Mouse (Mus musculus) stomach, embryonic 15.5 days (tissue): ENCODE data around the gene Ccdc85c. TPM values are rescaled to one million over a fixed set of nuclear protein-coding genes. Genes with fewer than 3 reads are reported as not detected.

Experiments
- ATAC-seq: fragments of 200-750 bp; cut with Nextera tagmentation; 2 replicates; pipeline ENCODE4 v1.8.0; 2017; ENCODE audit warnings: low read depth, moderate number of reproducible peaks, moderate TSS enrichment; ENCODE audit not compliant: insufficient read depth, low FRiP score
- H3K27ac ChIP-seq: fragments of 300-500 bp; sonication (generic); 2 replicates; pipeline ENCODE4 v1.5.1; 2015; ENCODE audit warnings: mild to moderate bottlenecking, inconsistent platforms
- H3K27me3 ChIP-seq: fragments of 300-500 bp; sonication (generic); replicated peaks from 2 replicates; pipeline ENCODE4 v1.6.1; 2015; ENCODE audit warnings: inconsistent platforms
- H3K36me3 ChIP-seq: fragments of 300-500 bp; sonication (generic); 2 replicates; pipeline ENCODE4 v1.6.1; 2015; ENCODE audit warnings: inconsistent platforms
- H3K4me1 ChIP-seq: fragments of 300-500 bp; sonication (generic); 2 replicates; pipeline ENCODE4 v1.6.1; 2015; ENCODE audit warnings: inconsistent platforms
- H3K4me2 ChIP-seq: fragments of 300-500 bp; sonication (generic); 2 replicates; pipeline ENCODE4 v1.6.1; 2015; ENCODE audit warnings: mild to moderate bottlenecking, inconsistent platforms
- H3K4me3 ChIP-seq: fragments of 300-500 bp; sonication (generic); replicated peaks from 2 replicates; pipeline ENCODE4 v1.5.1; 2015; ENCODE audit warnings: inconsistent platforms
- H3K9ac ChIP-seq: fragments of 300-500 bp; sonication (generic); 2 replicates; pipeline ENCODE4 v1.6.1; 2015; ENCODE audit warnings: inconsistent platforms
- H3K9me3 ChIP-seq: fragments of 300-500 bp; sonication (generic); 2 replicates; pipeline ENCODE4 v1.6.1; 2016; ENCODE audit warnings: inconsistent platforms
- WGBS: fragments of 180-500 bp; shearing (Covaris S2); methylation state at CpG from one replicate; pipeline ENCODE4 v1.1.7; 2015; 5-methylcytosine and 5-hydroxymethylcytosine counted together
- polyA plus RNA-seq: library from polyadenylated mRNA; unstranded; fragments of >200 nt; fragmentation: Nextera tagmentation; extraction: Ambion mirVana; gene quantifications from 2 replicates; pipeline ENCODE4 v1.2.1, GENCODE M21; 2015

Gene Ccdc85c
- polyA plus RNA-seq, 1 experiment from 2014 or later = 7.9 TPM

DNA sequence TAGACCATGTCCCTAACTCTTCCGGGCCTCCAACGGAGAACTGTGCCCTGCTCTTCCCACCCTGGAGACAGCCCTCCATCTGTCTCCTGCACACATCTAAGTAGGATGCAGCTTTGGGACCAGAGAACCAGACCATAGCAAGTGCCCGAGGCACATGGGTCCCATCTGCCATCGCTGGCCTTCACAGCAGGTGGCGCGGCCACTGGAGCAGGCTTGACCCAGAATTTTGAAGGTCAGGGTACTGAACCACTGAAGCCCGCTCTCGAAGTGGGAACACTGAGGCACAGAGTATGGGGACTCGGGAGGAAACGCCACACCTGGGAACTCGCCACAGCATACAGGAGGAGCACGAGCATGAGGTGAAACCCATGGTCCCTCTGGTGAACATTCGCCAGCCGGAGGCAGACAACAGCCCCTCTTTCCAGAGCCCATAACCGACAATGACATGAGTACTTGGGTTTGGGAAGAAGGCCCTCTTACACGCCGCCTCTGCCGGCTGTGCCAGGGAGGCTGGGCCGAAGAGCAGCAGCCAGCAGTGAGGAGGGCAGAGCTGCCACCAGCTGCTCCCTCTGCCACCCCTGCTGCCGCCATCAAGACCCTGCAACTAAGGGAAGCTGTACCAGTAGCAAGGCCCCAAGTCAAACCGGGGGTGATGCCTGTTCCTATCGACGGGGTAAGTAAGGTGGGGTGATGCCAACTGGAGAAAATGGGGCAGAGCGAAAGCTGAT lies 15.7 kb downstream of the Ccdc85c start:
- no peak for ATAC-seq

DNA sequence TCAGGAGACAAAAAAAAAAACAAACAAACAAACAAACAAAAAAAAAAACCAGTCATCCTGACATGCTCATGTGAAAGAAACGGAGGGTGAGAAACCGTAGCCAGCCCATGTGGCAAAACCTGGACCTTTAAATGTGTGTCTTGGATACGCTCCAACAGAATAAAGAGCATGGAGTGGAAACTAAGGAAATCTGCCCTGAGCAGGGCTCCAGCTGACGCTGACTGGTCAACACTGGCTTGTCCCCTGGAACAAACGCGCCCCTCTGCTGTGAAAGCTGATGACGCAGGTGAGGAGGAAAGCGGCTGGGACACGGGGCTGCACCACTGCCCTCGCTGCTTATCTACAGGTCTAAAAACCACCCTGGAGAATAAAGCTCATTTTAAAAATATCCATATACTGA lies 18.5 kb downstream of the Ccdc85c start:
- Histone ChIP-seq H3K9me3 (no peaks in the 10 kb centered on the region), H3K4me3 (no peak overlapping the region), H3K4me1 (peaks cover 23% of the 10 kb centered on the region), H3K4me2 (no peak overlapping the region), H3K27me3 (no peaks in the 10 kb centered on the region), H3K27ac (no peak overlapping the region), H3K9ac (no peak overlapping the region), H3K36me3 (no peaks in the 10 kb centered on the region)
- WGBS = 55% methylated on average over 10 of the region's 10 CpGs
- ATAC-seq = peak; percentile 39; the same call in 1 of the 2 replicates

More for the DNA sequence above, 15.7 kb downstream of the Ccdc85c start:
- no peak overlapping the region for H3K27ac ChIP-seq
- 87% methylated on average over 24 of the region's 24 CpGs for WGBS
- H3K9ac ChIP-seq = no peak overlapping the region
- no peaks in the 10 kb centered on the region for H3K27me3 ChIP-seq
- H3K4me1 ChIP-seq = peaks cover 19% of the 10 kb centered on the region
- H3K9me3 ChIP-seq = no peaks in the 10 kb centered on the region
- no peaks in the 10 kb centered on the region for H3K36me3 ChIP-seq
- H3K4me2 ChIP-seq = no peak overlapping the region
- H3K4me3 ChIP-seq = no peak overlapping the region

DNA sequence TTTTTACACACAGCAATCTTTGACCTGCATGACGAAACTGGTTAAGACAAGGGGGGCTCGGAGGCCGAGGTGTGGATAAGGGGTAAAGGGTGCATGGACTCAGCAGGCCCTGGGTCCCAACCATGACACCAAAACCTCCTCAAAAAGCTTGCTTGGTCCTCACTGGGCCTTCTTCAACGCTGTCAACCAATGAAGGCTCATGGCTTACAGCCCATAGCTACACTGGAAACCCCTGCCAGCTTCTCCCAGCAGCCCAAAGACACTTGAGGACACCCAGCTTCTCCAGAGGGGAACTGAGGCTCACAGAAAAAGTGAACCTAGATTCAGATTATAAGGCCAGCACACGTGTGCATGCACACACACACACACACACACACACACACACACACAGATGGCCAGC lies 19.3 kb downstream of the Ccdc85c start:
- no peak overlapping the region for H3K9ac ChIP-seq

DNA sequence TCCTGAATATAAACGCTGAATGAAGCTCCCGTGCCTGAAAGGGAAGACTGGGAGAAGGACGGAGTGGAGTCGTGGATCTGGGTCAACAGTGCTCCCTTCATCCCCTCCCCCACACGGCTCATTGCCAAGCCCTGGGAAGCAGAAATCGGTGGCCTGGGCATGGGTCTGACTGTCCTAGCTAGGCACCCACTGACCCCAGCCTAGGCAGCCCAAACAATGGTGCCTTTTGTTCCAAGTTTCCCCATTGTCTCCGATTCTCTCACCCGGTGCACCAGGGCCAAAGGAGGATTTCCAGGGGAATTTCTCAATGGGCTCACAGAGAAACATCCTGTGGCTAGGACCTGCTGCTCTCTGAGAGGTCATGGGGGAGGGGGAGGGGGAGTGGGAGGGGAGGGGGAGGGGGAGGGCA lies 19.7 kb downstream of the Ccdc85c start:
- peak; percentile 11; the same call in 1 of the 2 replicates for ATAC-seq
- H3K4me3 ChIP-seq = no peak overlapping the region
- no peak overlapping the region for H3K9ac ChIP-seq
- no peak overlapping the region for H3K4me2 ChIP-seq
- H3K36me3 ChIP-seq = no peaks in the 10 kb centered on the region
- H3K27ac ChIP-seq = no peak overlapping the region
- H3K4me1 ChIP-seq = peaks cover 25% of the 10 kb centered on the region
- H3K9me3 ChIP-seq = no peaks in the 10 kb centered on the region
- whole genome bisulfite sequencing = 22% methylated on average over 8 of the region's 8 CpGs
- H3K27me3 ChIP-seq = no peaks in the 10 kb centered on the region

More for the DNA sequence above, 19.3 kb downstream of the Ccdc85c start:
- Histone ChIP-seq H3K27me3 (no peaks in the 10 kb centered on the region), H3K4me2 (no peak overlapping the region), H3K36me3 (no peaks in the 10 kb centered on the region), H3K9me3 (no peaks in the 10 kb centered on the region), H3K27ac (no peak overlapping the region), H3K4me1 (peaks cover 23% of the 10 kb centered on the region), H3K4me3 (no peak overlapping the region)
- 42% methylated on average over 5 of the region's 5 CpGs for WGBS
- no peak for ATAC-seq

DNA sequence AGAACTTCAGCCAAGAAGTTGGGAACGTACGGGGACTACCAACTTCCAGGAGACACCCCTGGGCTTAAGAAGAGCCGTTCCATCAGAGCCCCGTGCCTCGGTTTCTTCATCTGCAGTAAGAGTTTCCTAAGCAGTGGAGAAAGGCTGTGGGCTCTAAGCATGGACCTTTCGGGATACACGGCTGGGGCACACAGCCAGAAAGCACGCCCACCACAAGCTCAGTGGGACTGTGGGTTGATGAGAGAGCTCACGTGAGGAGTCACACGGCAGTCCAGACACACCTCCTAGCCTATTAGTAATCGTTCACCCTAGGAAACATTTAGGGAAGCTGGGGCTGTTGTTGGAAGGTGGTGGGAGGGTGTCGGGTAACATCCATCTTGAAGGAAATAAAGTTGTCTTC lies 22.2 kb downstream of the Ccdc85c start:
- peak overlapping the region; percentile 13; the same call in 1 of the 2 replicates for H3K27ac ChIP-seq
- H3K4me3 ChIP-seq = no peak overlapping the region
- H3K27me3 ChIP-seq = no peaks in the 10 kb centered on the region
- no peak for ATAC-seq
- WGBS = 66% methylated on average over 12 of the region's 12 CpGs
- H3K4me1 ChIP-seq = peaks cover 41% of the 10 kb centered on the region
- no peak overlapping the region for H3K9ac ChIP-seq
- H3K36me3 ChIP-seq = no peaks in the 10 kb centered on the region
- H3K9me3 ChIP-seq = no peaks in the 10 kb centered on the region
- no peak overlapping the region for H3K4me2 ChIP-seq

DNA sequence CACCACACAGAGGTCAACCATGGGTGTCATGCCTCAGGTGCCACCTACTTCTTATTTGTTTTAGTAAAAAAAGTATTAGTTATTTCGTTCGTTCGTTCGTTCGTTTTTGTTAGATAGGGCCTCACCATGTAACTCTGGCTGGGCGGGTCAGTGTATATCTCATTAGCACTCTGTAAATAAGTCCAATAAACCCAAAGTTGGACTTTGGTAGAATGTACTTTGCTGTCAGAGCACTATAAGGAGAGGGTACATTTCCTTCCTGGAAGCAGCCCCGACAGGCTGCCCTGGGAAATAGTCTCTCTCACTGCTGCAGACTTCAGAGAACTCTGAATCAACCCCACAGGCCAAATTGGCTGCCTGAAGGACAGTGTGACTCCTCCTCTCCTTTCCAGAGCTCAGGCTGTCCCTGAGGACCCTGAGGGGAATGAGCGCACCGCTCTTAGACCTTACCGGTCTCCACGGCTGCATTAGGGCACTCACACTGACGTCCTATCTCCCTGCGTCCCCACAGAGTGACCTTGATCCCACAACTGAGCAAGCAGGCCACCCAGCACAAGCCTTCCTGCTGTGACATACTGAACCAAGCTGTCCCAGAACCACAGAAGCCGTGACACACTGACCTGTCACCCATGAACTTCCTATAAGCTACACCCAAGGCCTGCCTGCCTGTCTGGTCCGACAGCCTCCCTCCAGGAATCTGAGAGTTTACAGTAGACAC lies 23.2 kb downstream of the Ccdc85c start:
- H3K9me3 ChIP-seq = no peaks in the 10 kb centered on the region
- H3K4me3 ChIP-seq = no peak overlapping the region
- H3K36me3 ChIP-seq = no peaks in the 10 kb centered on the region
- H3K4me2 ChIP-seq = no peak overlapping the region
- H3K27ac ChIP-seq = peak overlapping the region; percentile 71
- peak; percentile 24; the same call in 1 of the 2 replicates for ATAC-seq
- peaks cover 50% of the 10 kb centered on the region for H3K4me1 ChIP-seq
- no peaks in the 10 kb centered on the region for H3K27me3 ChIP-seq
- WGBS = 68% methylated on average over 15 of the region's 15 CpGs
- no peak overlapping the region for H3K9ac ChIP-seq

DNA sequence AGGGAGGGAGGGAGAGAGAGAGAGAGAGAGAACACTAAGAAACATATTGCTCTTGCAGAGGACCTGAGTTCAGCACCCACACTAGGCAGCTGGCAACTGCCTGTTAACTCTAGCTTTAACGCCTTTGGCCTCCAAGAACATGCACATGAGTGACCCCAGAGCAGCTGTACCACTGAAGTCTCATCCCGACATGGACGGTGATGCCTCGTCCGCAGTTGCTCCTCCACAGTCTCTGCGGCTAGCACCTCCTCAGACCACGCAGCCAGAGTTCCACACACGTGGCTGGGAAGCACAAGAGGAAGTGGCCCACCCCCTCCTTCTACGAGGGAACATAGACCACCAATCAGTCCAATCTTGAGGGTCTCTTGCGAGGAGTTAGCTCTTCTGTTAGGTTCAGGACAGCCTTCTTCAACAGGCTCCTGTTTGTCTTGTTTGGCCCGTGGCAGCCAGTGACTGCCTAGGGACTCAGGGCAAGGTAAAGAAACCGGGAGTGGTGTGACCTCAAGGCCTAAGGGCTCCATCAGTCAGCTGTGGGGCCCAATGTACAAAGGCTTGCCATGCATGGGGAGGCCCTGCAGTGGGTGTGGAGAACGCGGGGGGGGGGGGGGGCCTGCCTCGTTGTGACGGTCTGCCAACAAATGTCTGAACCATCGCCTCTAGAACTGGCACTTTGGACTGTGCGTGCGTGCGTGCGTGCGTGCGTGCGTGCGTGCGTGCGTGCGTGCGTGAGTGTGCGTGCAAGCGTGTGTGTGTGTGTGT lies 24.0 kb downstream of the Ccdc85c start:
- H3K4me1 ChIP-seq = peaks cover 55% of the 10 kb centered on the region
- no peak overlapping the region for H3K4me2 ChIP-seq
- H3K9ac ChIP-seq = no peak overlapping the region
- no peaks in the 10 kb centered on the region for H3K36me3 ChIP-seq
- no peaks in the 10 kb centered on the region for H3K27me3 ChIP-seq
- WGBS = 84% methylated on average over 29 of the region's 31 CpGs
- H3K9me3 ChIP-seq = no peaks in the 10 kb centered on the region
- peak overlapping the region; percentile 23; the same call in 1 of the 2 replicates for H3K27ac ChIP-seq
- H3K4me3 ChIP-seq = no peak overlapping the region
- no peak for ATAC-seq

DNA sequence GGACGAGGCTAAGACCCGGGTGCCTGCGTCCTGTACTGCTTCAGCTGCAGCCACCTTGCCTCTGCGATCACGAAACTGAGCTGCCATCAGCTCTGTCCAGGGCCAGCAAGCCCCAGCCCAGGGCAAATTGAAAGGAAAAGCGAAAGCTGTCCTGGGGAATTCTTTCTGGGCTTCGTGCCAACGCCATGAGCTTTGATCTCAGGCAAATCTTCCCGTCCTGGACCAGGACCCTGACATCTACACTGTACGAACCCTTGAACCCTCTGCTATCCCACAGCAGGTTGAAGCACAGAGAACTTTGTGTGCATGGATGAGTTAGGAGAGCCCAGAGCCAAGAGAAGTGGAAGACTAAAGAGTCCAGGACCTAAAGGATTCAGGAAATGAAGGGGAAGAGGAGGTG lies 25.7 kb downstream of the Ccdc85c start:
- peak; percentile 15; the same call in 1 of the 2 replicates for ATAC-seq
- no peak overlapping the region for H3K27ac ChIP-seq
- H3K27me3 ChIP-seq = no peaks in the 10 kb centered on the region
- no peak overlapping the region for H3K4me3 ChIP-seq
- no peaks in the 10 kb centered on the region for H3K9me3 ChIP-seq
- 51% methylated on average over 10 of the region's 10 CpGs for WGBS
- H3K4me1 ChIP-seq = peaks cover 60% of the 10 kb centered on the region
- no peak overlapping the region for H3K9ac ChIP-seq
- no peaks in the 10 kb centered on the region for H3K36me3 ChIP-seq
- H3K4me2 ChIP-seq = no peak overlapping the region

DNA sequence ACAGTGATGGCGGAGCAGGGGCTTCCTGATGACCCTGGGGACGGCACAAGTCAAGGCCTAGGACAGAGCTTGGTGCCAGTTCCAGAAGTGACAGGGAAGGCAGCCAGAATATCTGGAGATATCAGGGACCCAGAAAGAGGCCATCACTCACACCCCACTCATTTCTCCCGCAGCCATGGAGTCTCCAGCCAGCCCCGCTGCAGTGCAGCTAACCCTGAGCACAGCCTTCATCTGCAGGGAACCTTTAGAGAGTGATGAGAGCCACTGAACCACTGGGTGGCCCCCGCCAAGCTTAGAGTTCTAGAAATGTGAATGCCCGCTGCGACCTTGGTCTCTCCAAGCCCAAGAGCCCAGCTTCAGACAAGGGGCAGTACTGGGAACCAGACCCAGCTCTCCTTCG lies 26.2 kb downstream of the Ccdc85c start:
- no peak overlapping the region for H3K4me3 ChIP-seq
- no peak overlapping the region for H3K4me2 ChIP-seq
- H3K4me1 ChIP-seq = peaks cover 65% of the 10 kb centered on the region
- H3K27me3 ChIP-seq = no peaks in the 10 kb centered on the region
- ATAC-seq = no peak
- no peaks in the 10 kb centered on the region for H3K36me3 ChIP-seq
- H3K9ac ChIP-seq = no peak overlapping the region
- no peak overlapping the region for H3K27ac ChIP-seq
- H3K9me3 ChIP-seq = no peaks in the 10 kb centered on the region
- 91% methylated on average over 8 of the region's 8 CpGs for WGBS

DNA sequence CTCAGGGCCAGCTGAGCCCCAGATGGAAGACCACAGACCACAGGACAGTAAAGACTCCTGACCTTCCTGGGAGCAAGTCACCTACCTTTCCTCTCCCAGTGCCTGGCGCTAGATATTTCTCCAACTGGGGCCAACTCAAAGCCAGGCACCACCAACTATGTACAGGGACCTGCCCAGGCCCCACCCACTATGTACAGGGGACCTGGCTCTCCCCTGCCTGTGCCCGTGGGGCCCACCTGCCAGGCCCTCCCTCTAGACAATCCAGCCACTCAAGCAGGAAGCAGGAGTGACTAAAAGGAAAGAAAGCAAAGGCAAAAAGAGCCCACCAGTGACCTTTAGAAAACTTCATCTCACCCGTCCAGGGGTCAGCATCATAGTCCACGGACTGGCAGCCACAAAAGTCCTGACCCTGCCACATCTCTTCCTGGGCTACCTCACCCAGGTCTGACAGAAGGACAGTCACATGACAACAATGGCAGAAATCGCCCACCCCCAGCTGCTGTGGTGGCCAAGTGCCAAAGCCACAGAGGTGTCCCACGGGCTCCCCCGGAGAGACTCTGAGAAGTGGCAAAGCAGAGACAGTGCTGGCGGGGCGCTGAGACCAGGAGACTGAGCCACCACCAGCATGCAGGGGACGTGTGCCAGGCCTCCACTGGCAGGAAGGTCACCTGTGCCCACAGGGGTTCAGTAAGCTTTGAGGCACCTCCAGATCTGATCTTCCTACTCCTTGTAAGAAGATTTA lies 28.3 kb downstream of the Ccdc85c start:
- H3K36me3 ChIP-seq = no peaks in the 10 kb centered on the region
- no peak overlapping the region for H3K9ac ChIP-seq
- peaks cover 65% of the 10 kb centered on the region for H3K4me1 ChIP-seq
- H3K27me3 ChIP-seq = no peaks in the 10 kb centered on the region
- H3K4me3 ChIP-seq = no peak overlapping the region
- 67% methylated on average over 10 of the region's 10 CpGs for WGBS
- H3K9me3 ChIP-seq = no peaks in the 10 kb centered on the region
- H3K27ac ChIP-seq = peak overlapping the region; percentile 11; the same call in 1 of the 2 replicates
- no peak overlapping the region for H3K4me2 ChIP-seq
- no peak for ATAC-seq

DNA sequence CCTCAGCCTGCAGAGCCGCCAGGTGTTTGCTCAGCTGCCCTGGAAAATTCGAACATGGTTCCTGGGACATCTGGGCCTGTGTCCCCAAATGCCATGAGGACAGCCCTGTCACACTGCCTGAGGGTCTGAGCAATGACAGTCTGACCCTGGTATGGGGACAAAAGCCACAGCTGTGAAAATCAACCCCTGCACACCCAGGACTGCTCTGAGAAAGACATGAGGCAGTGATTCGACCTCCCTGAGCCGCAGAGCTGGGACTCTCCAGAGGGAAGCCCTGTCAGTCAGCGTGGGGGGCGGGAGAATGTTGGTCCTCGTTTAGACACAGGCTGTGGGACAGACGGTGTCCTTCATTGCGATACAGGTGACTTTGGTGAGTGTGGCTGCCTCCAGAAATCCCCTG lies 29.6 kb downstream of the Ccdc85c start:
- WGBS = 54% methylated on average over 9 of the region's 9 CpGs
- Histone ChIP-seq H3K9ac (no peak overlapping the region), H3K4me1 (peaks cover 71% of the 10 kb centered on the region)

More for the DNA sequence above, 29.6 kb downstream of the Ccdc85c start:
- ATAC-seq = no peak
- H3K4me3 ChIP-seq = no peak overlapping the region
- H3K4me2 ChIP-seq = no peak overlapping the region
- no peaks in the 10 kb centered on the region for H3K9me3 ChIP-seq
- no peaks in the 10 kb centered on the region for H3K36me3 ChIP-seq
- H3K27me3 ChIP-seq = no peaks in the 10 kb centered on the region
- H3K27ac ChIP-seq = no peak overlapping the region
